Mouse (Mus musculus): ENCODE measurements around the gene Mroh2a. TPM values are rescaled to one million over a fixed set of nuclear protein-coding genes. Genes with fewer than 3 reads are reported as not detected.

The Mroh2a gene
- total and polyA plus RNA-seq, 2 experiments from 2014 or later: 0.35 TPM; not detected in 1

DNA sequence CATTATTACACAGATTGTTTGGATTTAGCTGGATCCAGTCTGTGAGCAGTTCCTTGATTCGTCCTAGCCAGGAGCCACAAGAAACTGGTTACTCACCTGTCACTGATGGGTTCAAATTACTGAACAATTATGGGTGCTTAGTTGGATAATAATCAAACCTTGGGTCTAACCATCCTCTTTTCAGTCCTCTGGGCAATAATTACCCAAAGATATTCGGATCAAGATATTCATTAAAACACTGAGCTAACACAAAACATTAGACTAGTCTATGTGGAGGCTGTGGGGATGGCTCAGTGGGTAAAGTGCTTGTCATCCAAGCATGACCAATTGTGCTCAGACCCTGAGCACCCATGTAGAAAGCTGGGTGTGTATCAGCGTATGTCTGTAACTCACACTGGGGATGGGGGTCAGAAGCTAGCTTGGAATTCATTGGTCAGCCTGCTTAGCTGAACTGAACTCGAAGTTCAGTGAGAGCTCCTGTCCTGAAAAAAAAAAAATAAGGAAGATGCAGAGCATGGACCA, 9.2 kb downstream of the Mroh2a start:
- H3K27me3 ChIP-seq (ENCODE audit: insufficient read depth, low read length): no peaks in the 10 kb centered on the region
- no peak for DNase-seq
- H3K9me3 ChIP-seq (ENCODE audit: low read length): peaks cover 98% of the 10 kb centered on the region
- 60% methylated on average over 4 of the region's 4 CpGs for WGBS
- no peak overlapping the region for H3K27ac ChIP-seq (ENCODE audit: low read depth, low read length)
- no peak for TF ChIP-seq CTCF (IDR thresholded peaks at IDR 0.05; ENCODE audit: low read depth)
- ATAC-seq: no peak
- H3K4me1 ChIP-seq (ENCODE audit: insufficient read depth): no peaks in the 10 kb centered on the region
- H3K36me3 ChIP-seq (ENCODE audit: insufficient read depth): no peaks in the 10 kb centered on the region
- no peak overlapping the region for H3K4me2 ChIP-seq (ENCODE audit: low read depth)
- no peak overlapping the region for H3K4me3 ChIP-seq (ENCODE audit: low read depth, low read length)
- no peak overlapping the region for H3K9ac ChIP-seq

DNA sequence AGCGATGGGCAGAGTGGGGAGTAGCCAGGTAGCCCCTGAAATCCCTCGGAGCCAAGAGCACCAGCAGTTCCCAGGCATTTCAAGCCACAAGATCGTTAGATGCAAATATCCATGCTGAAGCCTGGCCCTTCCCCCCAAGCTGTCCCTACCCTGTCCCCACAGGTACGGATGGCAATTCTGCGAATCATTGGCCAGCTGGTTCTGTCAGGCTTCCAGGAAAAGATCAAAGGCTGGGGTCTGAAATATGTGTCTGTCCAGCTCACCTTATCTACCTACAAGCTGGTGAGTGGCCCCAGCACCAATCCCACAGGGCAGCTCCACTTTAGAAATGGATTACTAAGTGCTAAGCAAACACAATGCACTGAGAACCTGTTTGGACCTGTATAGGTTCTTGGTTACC, 10.5 kb downstream of the Mroh2a start:
- H3K4me1 ChIP-seq (ENCODE audit: insufficient read depth): no peaks in the 10 kb centered on the region
- no peak overlapping the region for H3K4me3 ChIP-seq (ENCODE audit: low read depth, low read length)
- peaks cover 98% of the 10 kb centered on the region for H3K9me3 ChIP-seq (ENCODE audit: low read length)
- no peaks in the 10 kb centered on the region for H3K36me3 ChIP-seq (ENCODE audit: insufficient read depth)
- no peak overlapping the region for H3K27ac ChIP-seq (ENCODE audit: low read depth, low read length)
- 79% methylated on average over 5 of the region's 5 CpGs for WGBS
- H3K27me3 ChIP-seq (ENCODE audit: insufficient read depth, low read length): no peaks in the 10 kb centered on the region
- ATAC-seq: no peak
- no peak overlapping the region for H3K9ac ChIP-seq
- TF ChIP-seq CTCF (IDR thresholded peaks at IDR 0.05; ENCODE audit: low read depth): no peak
- no peak overlapping the region for H3K4me2 ChIP-seq (ENCODE audit: low read depth)
- DNase-seq: no peak

DNA sequence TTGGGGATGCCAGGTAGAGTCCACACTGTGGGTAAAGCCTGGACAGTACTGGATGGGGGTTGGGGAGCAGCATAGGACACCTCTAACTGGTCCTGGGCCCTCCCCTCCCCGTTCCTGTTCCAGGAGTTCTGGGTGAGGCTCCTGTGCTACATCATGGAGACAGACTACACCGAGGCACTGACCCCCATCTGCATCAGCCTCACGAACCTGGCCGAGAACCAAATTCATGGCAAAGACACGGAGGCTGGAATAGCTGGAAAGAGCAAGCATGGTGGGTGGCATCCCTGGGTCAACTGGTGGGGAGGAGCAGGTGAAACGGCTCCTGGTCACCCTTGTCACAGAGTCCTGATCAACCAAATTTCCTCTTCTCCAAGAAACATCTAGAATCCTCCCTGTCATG, 12.0 kb downstream of the Mroh2a start:
- ATAC-seq (no peak), DNase-seq (no peak)
- Histone ChIP-seq H3K9ac (no peak overlapping the region), H3K27ac (ENCODE audit: low read depth, low read length) (no peak overlapping the region), H3K4me2 (ENCODE audit: low read depth) (no peak overlapping the region), H3K9me3 (ENCODE audit: low read length) (peaks cover 97% of the 10 kb centered on the region), H3K4me1 (ENCODE audit: insufficient read depth) (no peaks in the 10 kb centered on the region), H3K4me3 (ENCODE audit: low read depth, low read length) (no peak overlapping the region), H3K27me3 (ENCODE audit: insufficient read depth, low read length) (no peaks in the 10 kb centered on the region), H3K36me3 (ENCODE audit: insufficient read depth) (no peaks in the 10 kb centered on the region)
- 81% methylated on average over 6 of the region's 6 CpGs for WGBS
- no peak for TF ChIP-seq CTCF (IDR thresholded peaks at IDR 0.05; ENCODE audit: low read depth)

DNA sequence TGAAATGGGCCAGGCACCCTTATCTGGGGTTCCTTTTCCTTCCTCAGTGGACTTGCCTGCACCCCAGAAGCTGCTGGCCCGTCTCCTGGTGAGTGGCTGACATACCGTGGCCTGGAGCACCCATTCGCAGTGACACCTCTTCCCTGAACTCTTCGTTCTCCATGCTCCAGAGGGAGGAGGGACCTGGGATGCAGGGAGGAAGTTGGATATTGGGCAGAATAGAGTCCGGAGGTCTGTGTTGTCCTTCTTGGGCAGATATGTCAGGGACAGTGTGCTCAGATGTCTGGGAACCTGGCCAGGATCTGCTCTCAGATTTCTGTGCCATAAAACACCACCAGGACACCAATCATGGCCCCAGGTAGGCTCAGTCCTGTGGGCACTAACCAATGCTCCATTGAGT, 13.3 kb downstream of the Mroh2a start:
- DNase-seq (no peak), ATAC-seq (no peak)
- TF ChIP-seq CTCF (IDR thresholded peaks at IDR 0.05; ENCODE audit: low read depth): no peak
- peaks cover 97% of the 10 kb centered on the region for H3K9me3 ChIP-seq (ENCODE audit: low read length)
- no peaks in the 10 kb centered on the region for H3K4me1 ChIP-seq (ENCODE audit: insufficient read depth)
- no peak overlapping the region for H3K9ac ChIP-seq
- no peaks in the 10 kb centered on the region for H3K27me3 ChIP-seq (ENCODE audit: insufficient read depth, low read length)
- no peaks in the 10 kb centered on the region for H3K36me3 ChIP-seq (ENCODE audit: insufficient read depth)
- 75% methylated on average over 5 of the region's 5 CpGs for WGBS
- no peak overlapping the region for H3K4me2 ChIP-seq (ENCODE audit: low read depth)
- H3K27ac ChIP-seq (ENCODE audit: low read depth, low read length): no peak overlapping the region
- no peak overlapping the region for H3K4me3 ChIP-seq (ENCODE audit: low read depth, low read length)

DNA sequence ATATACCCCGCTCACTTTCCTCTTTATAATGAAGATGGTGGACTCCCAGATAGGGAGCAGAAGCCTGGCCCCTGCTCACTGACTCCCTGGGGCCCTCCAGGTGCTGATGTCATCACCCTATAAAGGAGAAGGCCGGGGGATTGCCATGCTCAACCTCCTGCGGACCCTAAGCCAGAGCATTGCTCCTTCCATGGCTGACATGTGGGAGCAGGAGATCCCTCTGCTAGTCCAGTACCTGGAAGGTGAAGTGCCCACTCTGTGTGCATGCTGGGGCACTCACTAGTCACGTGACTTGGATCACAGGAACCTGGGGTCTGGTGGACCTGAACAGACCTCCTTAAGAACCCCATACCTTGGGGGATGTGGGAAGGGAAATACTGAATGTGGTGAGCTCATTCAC, 13.8 kb downstream of the Mroh2a start:
- 74% methylated on average over 4 of the region's 4 CpGs for WGBS
- no peaks in the 10 kb centered on the region for H3K36me3 ChIP-seq (ENCODE audit: insufficient read depth)
- H3K4me1 ChIP-seq (ENCODE audit: insufficient read depth): no peaks in the 10 kb centered on the region
- ATAC-seq (no peak), DNase-seq (no peak)
- no peak overlapping the region for H3K27ac ChIP-seq (ENCODE audit: low read depth, low read length)
- H3K9me3 ChIP-seq (ENCODE audit: low read length): peaks cover 97% of the 10 kb centered on the region
- no peaks in the 10 kb centered on the region for H3K27me3 ChIP-seq (ENCODE audit: insufficient read depth, low read length)
- H3K9ac ChIP-seq: no peak overlapping the region
- no peak overlapping the region for H3K4me2 ChIP-seq (ENCODE audit: low read depth)
- TF ChIP-seq CTCF (IDR thresholded peaks at IDR 0.05; ENCODE audit: low read depth): no peak
- no peak overlapping the region for H3K4me3 ChIP-seq (ENCODE audit: low read depth, low read length)

DNA sequence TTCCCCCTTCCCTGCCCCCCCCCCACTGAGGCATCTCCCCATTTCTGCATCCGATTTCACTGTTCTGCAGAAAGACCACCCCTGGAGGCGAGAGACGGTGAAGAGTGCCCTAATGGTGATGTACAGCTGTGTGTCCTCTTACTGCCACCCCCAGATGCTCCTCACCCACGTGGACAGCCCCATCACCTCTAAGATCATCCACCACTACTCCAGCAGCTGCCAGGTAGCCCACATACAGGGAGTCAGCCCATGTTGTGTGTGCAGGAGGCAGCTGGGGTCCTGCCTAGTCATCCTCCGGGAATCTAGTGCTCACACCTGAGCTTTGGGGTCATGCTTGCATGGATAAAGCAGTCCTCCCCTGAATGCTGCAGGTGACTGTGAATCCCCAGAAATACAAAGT, 17.1 kb downstream of the Mroh2a start:
- Histone ChIP-seq H3K4me2 (ENCODE audit: low read depth) (no peak overlapping the region), H3K27ac (ENCODE audit: low read depth, low read length) (no peak overlapping the region), H3K27me3 (ENCODE audit: insufficient read depth, low read length) (no peaks in the 10 kb centered on the region), H3K9ac (no peak overlapping the region), H3K4me1 (ENCODE audit: insufficient read depth) (no peaks in the 10 kb centered on the region), H3K9me3 (ENCODE audit: low read length) (peaks cover 100% of the 10 kb centered on the region), H3K36me3 (ENCODE audit: insufficient read depth) (no peaks in the 10 kb centered on the region), H3K4me3 (ENCODE audit: low read depth, low read length) (no peak overlapping the region)
- WGBS: 69% methylated on average over 5 of the region's 5 CpGs
- no peak for TF ChIP-seq CTCF (IDR thresholded peaks at IDR 0.05; ENCODE audit: low read depth)
- no peak for ATAC-seq
- no peak for DNase-seq

DNA sequence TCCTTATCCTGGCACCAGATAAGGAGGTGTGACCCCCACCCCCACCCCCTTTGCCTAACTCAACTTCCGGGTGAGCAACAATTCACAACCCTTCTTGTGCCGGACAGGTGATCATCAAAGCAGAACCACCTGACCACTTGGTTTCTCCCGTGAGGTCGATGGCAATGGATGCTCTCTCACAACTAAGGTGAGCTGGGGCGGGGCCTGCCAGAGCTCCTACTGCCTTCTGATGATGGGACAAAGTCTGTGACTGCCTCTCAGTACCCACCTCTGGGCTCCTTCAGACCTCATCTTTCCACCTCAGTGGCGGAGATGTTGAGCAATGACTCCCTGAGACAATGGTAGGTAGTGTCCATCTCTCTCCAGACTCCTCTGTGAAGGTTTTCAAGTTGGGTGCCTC, 19.1 kb downstream of the Mroh2a start:
- no peak overlapping the region for H3K4me2 ChIP-seq (ENCODE audit: low read depth)
- DNase-seq: no peak
- no peaks in the 10 kb centered on the region for H3K27me3 ChIP-seq (ENCODE audit: insufficient read depth, low read length)
- ATAC-seq: no peak
- H3K9ac ChIP-seq: no peak overlapping the region
- 80% methylated on average over 6 of the region's 6 CpGs for WGBS
- no peak for TF ChIP-seq CTCF (IDR thresholded peaks at IDR 0.05; ENCODE audit: low read depth)
- H3K27ac ChIP-seq (ENCODE audit: low read depth, low read length): no peak overlapping the region
- no peaks in the 10 kb centered on the region for H3K36me3 ChIP-seq (ENCODE audit: insufficient read depth)
- no peaks in the 10 kb centered on the region for H3K4me1 ChIP-seq (ENCODE audit: insufficient read depth)
- no peak overlapping the region for H3K4me3 ChIP-seq (ENCODE audit: low read depth, low read length)
- H3K9me3 ChIP-seq (ENCODE audit: low read length): peaks cover 100% of the 10 kb centered on the region

DNA sequence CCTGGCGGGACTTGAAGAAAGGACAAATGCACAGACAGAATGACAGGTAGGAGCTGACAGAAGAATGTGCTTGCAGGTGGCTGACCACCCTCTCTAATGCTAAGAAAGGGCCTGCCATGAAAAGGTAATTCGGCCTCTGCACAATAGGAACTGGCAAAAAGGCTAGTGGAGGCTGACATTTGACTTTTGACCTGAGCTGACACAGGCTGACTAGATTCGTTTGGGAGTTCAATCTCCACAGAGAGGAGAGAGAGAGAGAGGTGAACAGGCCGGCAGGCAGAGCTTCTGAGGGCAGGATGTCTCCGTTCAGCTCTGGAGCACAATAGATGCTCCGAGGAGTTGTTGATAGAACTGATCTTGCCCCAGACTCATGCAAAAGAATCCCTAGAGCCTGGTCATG, 19.6 kb downstream of the Mroh2a start:
- no peak overlapping the region for H3K4me2 ChIP-seq (ENCODE audit: low read depth)
- no peak for DNase-seq
- no peak overlapping the region for H3K4me3 ChIP-seq (ENCODE audit: low read depth, low read length)
- H3K27ac ChIP-seq (ENCODE audit: low read depth, low read length): no peak overlapping the region
- ATAC-seq: no peak
- H3K27me3 ChIP-seq (ENCODE audit: insufficient read depth, low read length): no peaks in the 10 kb centered on the region
- TF ChIP-seq CTCF (IDR thresholded peaks at IDR 0.05; ENCODE audit: low read depth): no peak
- H3K36me3 ChIP-seq (ENCODE audit: insufficient read depth): no peaks in the 10 kb centered on the region
- WGBS: 43% methylated on average over 6 of the region's 6 CpGs
- peaks cover 100% of the 10 kb centered on the region for H3K9me3 ChIP-seq (ENCODE audit: low read length)
- H3K4me1 ChIP-seq (ENCODE audit: insufficient read depth): no peaks in the 10 kb centered on the region
- no peak overlapping the region for H3K9ac ChIP-seq
